In the genomic region with DNA sequence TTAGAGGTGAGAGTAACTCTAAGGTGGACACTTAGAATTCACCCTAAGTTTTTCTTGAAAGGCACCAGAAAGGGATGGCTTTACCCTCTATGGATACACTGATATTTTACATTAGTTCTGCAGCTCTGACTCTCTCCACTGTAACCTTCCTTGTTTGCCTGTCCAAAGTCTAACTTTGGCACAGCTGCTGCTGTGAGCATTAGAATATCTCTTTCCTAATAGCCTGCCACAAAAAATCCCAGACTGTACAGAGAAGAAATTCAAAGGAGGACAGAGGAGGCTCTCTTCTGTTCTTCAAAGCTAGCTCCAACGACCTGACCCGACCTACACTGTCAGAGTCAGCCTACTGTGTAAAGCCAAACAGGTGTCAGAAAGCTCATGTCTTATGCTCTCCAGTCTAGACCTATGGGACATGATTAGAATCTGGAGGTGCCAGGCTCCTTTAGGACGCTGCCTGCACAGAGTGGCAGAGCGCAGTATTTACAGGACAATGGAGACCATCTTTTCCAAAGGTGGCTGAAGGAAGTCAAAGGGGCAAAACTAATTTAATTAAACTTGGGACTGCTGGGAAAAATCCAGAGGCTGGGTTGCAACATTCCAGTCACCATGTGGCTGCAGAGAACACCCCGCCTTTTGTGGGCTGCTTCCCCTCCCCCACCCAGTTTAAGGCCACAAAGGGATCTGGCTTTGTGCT, we compare ENCODE assay signal across 8 mouse cellular contexts. TPM values are rescaled to one million over a fixed set of nuclear protein-coding genes. Genes with fewer than 3 reads are reported as not detected.
A peak's percentile ranks its signal among the peaks of the same experiment; 100 is the strongest.
DNase-seq lines count a peak whose midpoint lies in the region; ATAC-seq and TF ChIP-seq lines count a peak whose summit lies in the region.

No protein-coding gene starts in this region.

- H3K4me2 ChIP-seq in heart, embryonic 11.5 days: no peak overlapping the region
- no peak overlapping the region for H3K4me2 ChIP-seq in kidney, embryonic 14.5 days (replicated peaks; ENCODE audit: low read depth, low read length)

- H3K4me3 ChIP-seq in E14TG2a.4 (replicated peaks; ENCODE audit: low read length): 0 out of 2 replicates have a peak overlapping the region, but pooled peaks have one; percentile 5
- no peak overlapping the region for H3K4me3 ChIP-seq in heart, embryonic 11.5 days (ENCODE audit: low read depth, low read length)
- no peak overlapping the region for H3K4me3 ChIP-seq in kidney, embryonic 14.5 days (ENCODE audit: low read length)

- 25% methylated on average over 5 of the region's 5 CpGs for WGBS in heart, embryonic 11.5 days (ENCODE audit: insufficient replicate concordance)
- WGBS in kidney, embryonic 14.5 days: 19% methylated on average over 5 of the region's 5 CpGs

- no peak for ATAC-seq in heart, embryonic 11.5 days (replicated peaks; ENCODE audit: insufficient number of reproducible peaks, low FRiP score, low TSS enrichment)
- peak; percentile 51; the same call in 1 of the 2 replicates for ATAC-seq in kidney, embryonic 14.5 days (ENCODE audit: low FRiP score, low TSS enrichment)
- ATAC-seq in CD4-positive, CD25-positive, alpha-beta regulatory T cell, adult 4 months: no peak

- peak; percentile 71 for DNase-seq in embryo, embryonic 11.5 days (ENCODE audit: low read depth, low spot score)
- DNase-seq in lung, postnatal 14 days: peak; percentile 54
- no peak for DNase-seq in cerebellum, adult 11-12 months
- no peak for DNase-seq in thymus, postnatal 4 days

- no peaks in the 10 kb centered on the region for H3K27me3 ChIP-seq in E14TG2a.4 (ENCODE audit: insufficient read depth, low read length)
- H3K27me3 ChIP-seq in heart, embryonic 11.5 days (ENCODE audit: control insufficient read depth, insufficient read depth, low read length): no peaks in the 10 kb centered on the region
- H3K27me3 ChIP-seq in kidney, embryonic 14.5 days (ENCODE audit: control insufficient read depth, insufficient read depth, low read length): no peaks in the 10 kb centered on the region; the same call in 1 of the 2 replicates

- no peaks in the 10 kb centered on the region for H3K9me3 ChIP-seq in E14TG2a.4 (ENCODE audit: low read length)
- no peaks in the 10 kb centered on the region for H3K9me3 ChIP-seq in heart, embryonic 11.5 days (replicated peaks; ENCODE audit: control insufficient read depth, low read length)
- H3K9me3 ChIP-seq in kidney, embryonic 14.5 days (ENCODE audit: control insufficient read depth, low read length): no peaks in the 10 kb centered on the region

- peak overlapping the region; percentile 52; the same call in 1 of the 2 replicates for H3K9ac ChIP-seq in heart, embryonic 11.5 days (ENCODE audit: low read depth, low read length)
- no peak overlapping the region for H3K9ac ChIP-seq in kidney, embryonic 14.5 days (ENCODE audit: low read depth, low read length)

- H3K27ac ChIP-seq in heart, embryonic 11.5 days (ENCODE audit: low read depth, low read length): peak overlapping the region; percentile 70
- 0 out of 2 replicates have a peak overlapping the region, but pooled peaks have one; percentile 12 for H3K27ac ChIP-seq in kidney, embryonic 14.5 days (ENCODE audit: low read depth, low read length)

- H3K36me3 ChIP-seq in E14TG2a.4 (ENCODE audit: insufficient read depth, low read length): peaks cover 31% of the 10 kb centered on the region
- peaks cover 10% of the 10 kb centered on the region for H3K36me3 ChIP-seq in heart, embryonic 11.5 days (ENCODE audit: control insufficient read depth, insufficient read depth, low read length)
- peaks cover 27% of the 10 kb centered on the region; the same call in 1 of the 2 replicates for H3K36me3 ChIP-seq in kidney, embryonic 14.5 days (ENCODE audit: control insufficient read depth, insufficient read depth, low read length)

- no peak for TF ChIP-seq CTCF in E14TG2a.4 (conservative IDR thresholded peaks at IDR 0.05; ENCODE audit: low read length)

- H3K4me1 ChIP-seq in E14TG2a.4 (replicated peaks; ENCODE audit: low read depth, low read length): peaks cover 66% of the 10 kb centered on the region
- H3K4me1 ChIP-seq in heart, embryonic 11.5 days (ENCODE audit: control insufficient read depth, insufficient read depth, low read length): peaks cover 37% of the 10 kb centered on the region
- H3K4me1 ChIP-seq in kidney, embryonic 14.5 days (ENCODE audit: control insufficient read depth, insufficient read depth, low read length): peaks cover 39% of the 10 kb centered on the region

RNA-seq across cellular contexts. Expression of gene Rnd3, which starts 9.5 kb away (rescaled TPM):
- 39.9 and 40.4 TPM in 2 replicates for polyA plus RNA-seq in heart, embryonic 11.5 days (2014; fragmentation: Nextera tagmentation; extraction: Ambion mirVana)
- 23.8 and 41.5 TPM in 2 replicates for polyA plus RNA-seq in kidney, embryonic 14.5 days (2014; fragmentation: Nextera tagmentation; extraction: Ambion mirVana)
- under 1 TPM; 0.28 to 0.63 TPM for polyA plus RNA-seq in CD4-positive, CD25-positive, alpha-beta regulatory T cell, adult 4 months (2017; shearing (Covaris generic))

Comparison
In these comparisons a context has a peak if more than half of its experiments do, and no peak if none do; other contexts are left out.
1. DNase-seq: peak in embryo, embryonic 11.5 days (single experiment) and lung, postnatal 14 days (single experiment); none in cerebellum, adult 11-12 months (single experiment) and thymus, postnatal 4 days (single experiment).
2. RNA of gene Rnd3, which starts 9.5 kb away (polyA plus RNA-seq): 23.8 to 41.5 TPM in kidney, embryonic 14.5 days and 39.9 to 40.4 TPM in heart, embryonic 11.5 days; 0.28 to 0.63 TPM in CD4-positive, CD25-positive, alpha-beta regulatory T cell, adult 4 months; every median in the first group is over 10 times any median in the second.